Mouse (Mus musculus) bone marrow, adult 2 months (tissue): ENCODE measurements around the gene Tmem216.

ENCODE experiments used
- CTCF ChIP-seq: fragments of 200-500 bp; IDR thresholded peaks from 2 replicates; pipeline ENCODE4 v1.5.1; 2011; ENCODE audit warnings: low read length, control low read depth; ENCODE audit not compliant: control insufficient read depth, insufficient read depth
- POLR2A ChIP-seq: fragments of 200-500 bp; IDR thresholded peaks from 2 replicates; pipeline ENCODE4 v1.6.1; 2011; ENCODE audit warnings: low read depth, mild to moderate bottlenecking, control low read depth, low read length, borderline replicate concordance; ENCODE audit not compliant: control insufficient read depth

DNA sequence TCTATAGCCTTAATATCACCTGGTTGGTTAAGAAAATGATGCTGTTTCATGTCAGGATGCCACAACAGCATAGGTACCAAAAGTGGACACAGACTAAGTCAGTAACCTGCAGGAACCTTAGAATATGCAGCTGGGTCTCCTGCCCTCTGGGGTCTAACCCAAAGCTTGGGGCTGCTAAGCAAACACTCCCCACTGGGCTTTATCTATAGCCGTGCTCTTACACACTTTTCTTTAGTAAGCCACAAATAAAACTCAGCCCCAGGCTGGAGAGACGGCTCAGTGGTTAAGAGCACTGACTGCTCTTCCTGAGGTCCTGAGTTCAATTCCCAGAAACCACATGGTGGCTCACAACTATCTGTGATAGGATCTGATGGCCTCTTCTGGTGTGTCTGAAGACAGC is 963 bp upstream of the Tmem216 start:
- no peak for TF ChIP-seq CTCF
- no peak for TF ChIP-seq POLR2A
